Mouse (Mus musculus) G1E (cell line): ENCODE results near the gene Itga1. TPM values are rescaled to one million over a fixed set of nuclear protein-coding genes. Genes with fewer than 3 reads are reported as not detected.

Source experiments
- ATAC-seq: 2 replicates; pipeline ENCODE4 v1.8.0; 2016; ENCODE audit warnings: mild to moderate bottlenecking; ENCODE audit not compliant: insufficient number of reproducible peaks, poor library complexity, low FRiP score, severe bottlenecking; ENCODE audit errors: extremely low read depth
- DNase-seq: peaks from one replicate; pipeline ENCODE4 v3.0.0; 2012; ENCODE audit warnings: low spot score
- H3K27me3 ChIP-seq: 2 replicates; pipeline ENCODE4 v1.6.1; 2012; ENCODE audit warnings: mild to moderate bottlenecking, low read length, inconsistent platforms; ENCODE audit not compliant: insufficient read depth
- H3K36me3 ChIP-seq: replicated peaks from 2 replicates; pipeline ENCODE3; 2012; ENCODE audit warnings: mild to moderate bottlenecking, inconsistent platforms
- H3K4me1 ChIP-seq: 2 replicates; pipeline ENCODE4 v1.6.1; 2012; ENCODE audit warnings: low read depth, low read length, inconsistent platforms, mixed read lengths; ENCODE audit not compliant: insufficient read depth
- H3K4me3 ChIP-seq: 2 replicates; pipeline ENCODE4 v1.5.1; 2012; ENCODE audit warnings: low read depth, mild to moderate bottlenecking, inconsistent platforms, low read length, moderate library complexity, mixed read lengths
- H3K9me3 ChIP-seq: replicated peaks from 2 replicates; pipeline ENCODE4 v1.6.1; 2012; ENCODE audit warnings: inconsistent platforms
- CTCF ChIP-seq: IDR thresholded peaks from 2 replicates; pipeline ENCODE4 v1.5.1; 2012; ENCODE audit warnings: low read depth, low read length, inconsistent platforms, mixed read lengths
- GATA1 ChIP-seq: IDR thresholded peaks from 2 replicates; pipeline ENCODE4 v1.6.1; 2012; ENCODE audit warnings: borderline replicate concordance, low read length, inconsistent platforms, mixed read lengths
- GATA2 ChIP-seq: IDR thresholded peaks from 2 replicates; pipeline ENCODE4 v1.6.1; 2012; ENCODE audit warnings: low read depth, low read length, inconsistent platforms, borderline replicate concordance
- POLR2AphosphoS5 ChIP-seq: IDR thresholded peaks from 2 replicates; pipeline ENCODE4 v1.6.1; 2012; ENCODE audit warnings: low read depth, low read length, inconsistent platforms; ENCODE audit not compliant: insufficient replicate concordance
- TAL1 ChIP-seq: conservative IDR thresholded peaks from 2 replicates; pipeline ENCODE4 v1.6.1; 2012; ENCODE audit warnings: low read depth, low read length, inconsistent platforms, mixed read lengths
- polyA plus RNA-seq: library from polyadenylated mRNA; stranded (reverse); fragments of >175 nt; gene quantifications from 2 replicates; pipeline ENCODE4 v1.2.3, GENCODE M21; 2012
- total RNA-seq, 2 experiments: library from RNA; stranded (forward) in 1 of 2; stranded (reverse) in 1 of 2; fragments of 200-1000 nt in 1 of 2; fragments of >200 nt in 1 of 2; fragmentation: Nextera tagmentation in 1 of 2; gene quantifications; 2 replicates each; pipeline ENCODE4 v1.2.3; 2014 to 2017

Gene Itga1
- total and polyA plus RNA-seq, 3 experiments = 0.44 TPM; not detected in 2

DNA sequence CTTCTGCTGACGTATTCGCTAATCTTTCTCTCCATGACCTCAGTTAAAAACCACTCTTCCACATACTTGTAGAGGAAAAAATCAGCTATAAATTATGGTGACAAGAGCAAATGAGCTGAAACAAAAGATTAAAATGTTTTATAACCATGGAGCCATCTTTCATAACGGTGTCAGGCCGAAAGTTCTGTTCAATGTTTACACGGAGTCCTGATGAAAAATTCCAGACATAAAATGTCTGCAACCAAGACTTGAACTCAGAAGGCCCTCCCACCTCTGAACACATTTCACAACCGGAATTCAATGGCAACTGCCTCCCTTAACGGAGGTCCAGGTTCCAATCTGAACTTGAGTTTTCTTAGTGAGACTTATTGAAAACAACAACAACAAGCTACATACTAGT, 19.4 kb downstream of the Itga1 start:
- ATAC-seq (no peak), DNase-seq (no peak)
- peaks cover 17% of the 10 kb centered on the region for H3K36me3 ChIP-seq
- peaks cover 9% of the 10 kb centered on the region for H3K4me1 ChIP-seq
- H3K9me3 ChIP-seq = no peaks in the 10 kb centered on the region
- TF ChIP-seq TAL1 = no peak
- TF ChIP-seq POLR2AphosphoS5 = no peak
- TF ChIP-seq GATA2 = no peak
- no peak for TF ChIP-seq CTCF
- no peak for TF ChIP-seq GATA1
- no peak overlapping the region for H3K4me3 ChIP-seq
- H3K27me3 ChIP-seq = peaks cover 9% of the 10 kb centered on the region; the same call in 1 of the 2 replicates

DNA sequence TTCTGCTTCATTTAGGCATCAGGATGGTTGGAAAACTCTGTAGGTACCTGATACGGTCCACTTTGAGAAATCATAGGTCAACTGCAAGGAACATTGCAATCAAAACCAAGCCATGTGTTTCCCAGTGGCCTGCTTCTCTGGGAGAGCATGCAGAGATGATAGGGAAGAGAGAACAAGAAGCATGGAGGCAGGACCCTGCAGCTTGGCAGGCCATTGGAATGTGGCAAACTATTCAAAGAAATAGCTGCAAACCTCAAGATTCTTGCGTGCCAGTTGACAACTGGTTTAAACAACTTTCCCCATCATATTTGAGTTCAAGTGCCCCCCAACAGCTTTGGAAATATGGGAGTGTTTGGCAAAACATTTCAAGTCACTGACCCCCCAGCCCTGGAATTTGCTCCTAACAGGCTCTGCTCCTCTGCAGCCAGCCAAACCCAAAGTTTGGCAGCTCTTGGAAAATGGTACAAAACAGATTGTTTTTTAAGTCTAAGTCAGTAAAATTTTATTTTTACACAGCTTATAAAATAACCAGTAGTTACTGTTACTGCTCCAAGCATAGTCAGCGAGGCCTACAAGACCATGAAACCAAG, 21.7 kb downstream of the Itga1 start:
- H3K4me1 ChIP-seq = no peaks in the 10 kb centered on the region
- H3K36me3 ChIP-seq = no peaks in the 10 kb centered on the region
- peaks cover 10% of the 10 kb centered on the region for H3K27me3 ChIP-seq
- TF ChIP-seq TAL1 (no peak), GATA1 (no peak)
- DNase-seq (no peak), ATAC-seq (no peak)
- H3K4me3 ChIP-seq = no peak overlapping the region
- no peaks in the 10 kb centered on the region for H3K9me3 ChIP-seq

DNA sequence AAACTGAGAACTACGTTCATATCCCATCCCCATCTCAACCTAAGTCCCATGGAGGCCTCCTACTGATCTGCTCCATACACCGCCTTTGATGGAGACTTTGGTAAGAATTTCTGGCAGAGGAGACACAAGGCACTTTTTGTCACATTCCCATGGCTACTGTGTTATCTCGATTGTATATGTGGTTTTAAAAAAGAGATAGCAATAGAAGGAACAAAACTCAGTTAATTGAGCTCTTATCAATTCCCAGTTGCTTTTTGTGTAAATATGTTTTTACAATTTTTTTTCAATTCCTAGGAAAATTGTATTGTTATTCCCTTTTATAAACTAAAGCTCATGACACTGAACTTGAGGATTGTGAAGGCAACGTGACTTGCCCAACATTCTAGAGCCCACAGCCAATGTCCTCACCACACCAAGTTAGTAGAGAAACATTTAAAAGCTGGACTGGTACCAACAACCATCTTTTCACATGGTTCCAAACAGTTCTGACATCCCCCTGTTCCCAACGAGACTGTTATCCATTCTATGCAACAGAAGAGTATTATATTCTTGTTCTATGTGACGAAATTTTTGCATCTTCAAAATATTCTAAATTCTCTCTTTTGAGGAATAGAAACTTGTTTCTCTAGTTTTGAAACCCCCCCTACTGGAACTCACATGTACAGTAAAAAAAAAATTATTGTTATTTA, 22.6 kb downstream of the Itga1 start:
- Histone ChIP-seq H3K27me3 (peaks cover 14% of the 10 kb centered on the region), H3K4me3 (no peak overlapping the region), H3K9me3 (no peaks in the 10 kb centered on the region), H3K36me3 (no peaks in the 10 kb centered on the region), H3K4me1 (no peaks in the 10 kb centered on the region)
- TF ChIP-seq GATA2 (no peak), GATA1 (no peak), POLR2AphosphoS5 (no peak), CTCF (no peak), TAL1 (no peak)
- DNase-seq = no peak
- no peak for ATAC-seq

DNA sequence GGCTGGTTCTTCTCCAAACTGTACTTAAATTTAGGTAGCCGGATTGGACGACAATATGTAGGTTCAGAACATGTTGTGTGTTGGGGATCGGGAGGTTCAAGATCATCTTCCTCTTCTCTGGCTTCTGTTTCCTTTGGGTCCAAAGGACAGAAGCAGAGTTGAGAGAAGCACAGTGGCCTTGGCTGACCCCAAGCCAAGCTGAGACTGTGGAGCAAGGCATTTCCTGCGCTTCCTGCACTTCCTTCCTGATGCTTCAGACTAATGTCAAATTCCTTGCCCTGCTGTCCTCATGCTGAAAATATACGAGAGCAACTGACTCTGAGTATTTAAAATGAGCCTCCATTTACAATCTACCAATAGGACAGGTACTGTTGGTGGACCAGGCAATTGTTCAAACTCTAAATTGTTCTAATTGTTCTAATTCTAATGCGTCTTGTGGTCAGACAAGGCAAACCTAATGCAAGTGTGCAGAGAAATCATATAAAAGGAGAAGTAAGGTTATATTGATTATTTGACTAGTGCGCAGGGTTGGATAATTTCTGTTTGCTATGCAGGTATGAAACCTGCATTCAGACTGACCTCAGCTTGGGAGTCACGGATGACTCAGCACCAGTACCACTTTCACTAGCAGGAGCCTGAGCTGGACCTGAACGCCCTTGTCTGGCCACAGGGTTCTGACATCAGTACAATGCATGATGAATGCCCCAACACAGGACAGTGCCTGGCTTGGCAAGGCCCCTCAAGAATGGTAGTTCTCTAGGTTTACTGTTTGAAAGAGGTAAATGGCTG, 24.2 kb downstream of the Itga1 start:
- H3K4me3 ChIP-seq = no peak overlapping the region
- TF ChIP-seq TAL1 (no peak), GATA1 (no peak), POLR2AphosphoS5 (no peak), GATA2 (no peak), CTCF (no peak)
- H3K9me3 ChIP-seq = no peaks in the 10 kb centered on the region
- H3K4me1 ChIP-seq = no peaks in the 10 kb centered on the region
- no peaks in the 10 kb centered on the region for H3K36me3 ChIP-seq
- ATAC-seq (no peak), DNase-seq (no peak)
- peaks cover 16% of the 10 kb centered on the region for H3K27me3 ChIP-seq

DNA sequence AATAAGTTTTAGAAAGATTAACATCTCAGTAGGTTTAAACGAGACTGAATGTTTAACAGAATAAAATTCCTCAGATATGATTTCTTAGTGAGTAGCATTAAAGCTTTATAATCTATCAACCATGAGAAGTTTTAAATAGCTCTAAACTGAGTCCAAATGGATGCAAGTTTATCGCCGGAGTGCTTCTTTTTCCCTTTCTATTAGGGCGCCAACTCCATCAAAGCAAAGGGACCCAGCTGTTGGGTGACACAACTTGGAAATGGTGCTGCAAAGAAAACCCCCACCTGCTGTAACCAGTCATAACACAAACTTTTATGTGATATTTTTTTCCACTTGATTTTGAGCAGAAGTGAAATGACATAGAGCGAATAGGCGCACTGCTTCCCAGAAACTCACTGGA, 29.4 kb downstream of the Itga1 start:
- Histone ChIP-seq H3K4me3 (no peak overlapping the region), H3K9me3 (no peaks in the 10 kb centered on the region), H3K36me3 (no peaks in the 10 kb centered on the region), H3K4me1 (no peaks in the 10 kb centered on the region), H3K27me3 (peaks cover 7% of the 10 kb centered on the region)
- ATAC-seq (no peak), DNase-seq (no peak)
- no peak for TF ChIP-seq TAL1
- TF ChIP-seq GATA2 = no peak
- TF ChIP-seq GATA1 = no peak
- no peak for TF ChIP-seq CTCF
- TF ChIP-seq POLR2AphosphoS5 = no peak

DNA sequence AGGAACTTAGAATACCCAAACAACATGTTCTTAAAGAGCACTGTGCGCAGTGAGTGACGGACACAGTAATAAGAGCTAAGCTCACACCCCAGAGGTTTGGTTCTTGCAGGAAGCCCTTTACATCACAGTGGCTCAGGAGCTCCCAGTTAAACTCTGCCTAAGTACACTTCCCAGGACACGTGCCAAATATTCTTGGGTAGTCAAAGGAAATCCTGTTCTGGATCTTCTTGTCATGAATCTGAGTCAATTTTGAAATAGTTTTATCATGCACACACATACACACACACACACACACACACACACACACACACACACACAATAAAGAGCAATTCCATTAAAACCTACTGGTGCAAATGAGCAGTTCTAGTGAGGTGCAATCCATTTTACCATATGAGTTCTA, 30.3 kb downstream of the Itga1 start:
- DNase-seq (no peak), ATAC-seq (no peak)
- Histone ChIP-seq H3K4me1 (no peaks in the 10 kb centered on the region), H3K27me3 (peaks cover 6% of the 10 kb centered on the region), H3K36me3 (no peaks in the 10 kb centered on the region), H3K9me3 (no peaks in the 10 kb centered on the region), H3K4me3 (no peak overlapping the region)
- TF ChIP-seq CTCF (no peak), GATA1 (no peak), GATA2 (no peak), POLR2AphosphoS5 (no peak), TAL1 (no peak)
